Mouse (Mus musculus): ENCODE data around the gene Rpl21. TPM values are rescaled to one million over a fixed set of nuclear protein-coding genes. Genes with fewer than 3 reads are reported as not detected.
A peak's percentile ranks its signal among the peaks of the same experiment; 100 is the strongest.

Rpl21 gene
- total and polyA plus RNA-seq, 2 experiments from 2014 or later: 153 to 265 TPM

DNA sequence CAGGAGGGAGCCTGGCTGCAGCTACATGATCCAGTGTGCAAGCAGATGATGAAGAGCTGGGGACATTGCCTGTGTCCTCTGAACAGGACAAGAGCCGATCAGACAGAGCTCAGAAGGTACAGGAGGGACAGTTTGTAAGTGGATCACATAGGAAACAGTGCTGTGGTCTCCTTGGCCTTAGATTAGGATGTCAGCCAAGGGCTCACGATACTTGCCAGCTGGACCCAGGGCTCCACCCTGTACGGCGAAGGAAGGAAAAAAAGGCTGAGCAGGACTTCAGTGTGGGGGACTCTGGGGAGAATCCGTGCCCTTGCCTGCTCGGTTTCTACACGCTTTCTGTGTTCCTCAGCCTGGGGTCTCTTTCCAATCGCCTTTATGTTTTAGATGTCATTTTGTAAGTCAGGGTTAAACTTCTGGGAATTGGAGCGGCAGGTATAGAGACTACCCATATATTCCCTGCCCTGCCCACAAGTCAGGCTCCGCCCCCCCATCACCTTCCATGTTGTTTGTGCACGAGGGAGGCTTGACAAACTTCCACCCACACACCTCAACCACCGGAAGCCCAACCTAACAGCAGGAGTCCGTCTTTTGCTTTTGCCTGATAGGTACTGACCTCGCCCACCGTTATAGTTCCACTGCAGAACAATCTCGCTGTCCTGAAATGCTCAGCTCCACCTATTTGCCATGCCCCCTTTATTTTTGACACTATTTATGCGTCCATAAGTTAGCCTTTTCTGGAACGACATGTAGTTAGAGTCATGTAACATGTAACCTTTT, 27.7 kb downstream of the Rpl21 start:
- no peak overlapping the region for H3K4me3 ChIP-seq (ENCODE audit: low read depth, low read length)
- ATAC-seq (ENCODE audit: insufficient read depth, low read depth) (no peak), DNase-seq (ENCODE audit: low spot score) (no peak)
- H3K36me3 ChIP-seq (replicated peaks; ENCODE audit: control insufficient read depth, insufficient read depth, low read length): no peaks in the 10 kb centered on the region
- H3K9me3 ChIP-seq (replicated peaks; ENCODE audit: control insufficient read depth, low read length): peaks cover 6% of the 10 kb centered on the region; the same call in 1 of the 2 replicates
- H3K27ac ChIP-seq (ENCODE audit: low read depth): no peak overlapping the region
- no peak overlapping the region for H3K4me2 ChIP-seq (ENCODE audit: low read depth, low read length)
- TF ChIP-seq CTCF (IDR thresholded peaks at IDR 0.05; ENCODE audit: low read depth): no peak
- WGBS: 75% methylated on average over 18 of the region's 18 CpGs
- no peaks in the 10 kb centered on the region for H3K27me3 ChIP-seq (ENCODE audit: control insufficient read depth, insufficient read depth, low read length)
- H3K4me1 ChIP-seq (ENCODE audit: control insufficient read depth, insufficient read depth): no peaks in the 10 kb centered on the region
- H3K9ac ChIP-seq (replicated peaks; ENCODE audit: low read depth, low read length): no peak overlapping the region

DNA sequence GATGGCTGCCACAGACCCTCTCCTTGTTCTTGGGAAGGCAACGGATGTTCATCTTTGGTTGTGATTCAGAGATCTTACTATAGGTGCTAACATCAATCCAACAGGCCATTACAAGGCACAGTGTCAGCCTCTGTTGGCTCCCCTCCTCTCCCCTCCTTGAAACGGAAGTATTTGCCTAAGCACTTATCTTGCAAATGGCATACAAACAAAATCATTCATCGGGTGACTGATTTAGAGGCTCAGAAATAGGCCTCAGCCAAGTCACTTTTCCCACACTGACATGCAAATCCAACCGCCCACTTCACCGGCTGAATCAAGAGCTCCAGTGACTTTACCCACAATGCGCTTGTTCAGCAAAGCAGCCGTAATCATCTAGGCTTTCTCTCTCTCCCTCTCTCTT, 28.9 kb downstream of the Rpl21 start:
- H3K4me1 ChIP-seq (ENCODE audit: control insufficient read depth, insufficient read depth): no peaks in the 10 kb centered on the region; the same call in 1 of the 2 replicates
- no peaks in the 10 kb centered on the region for H3K36me3 ChIP-seq (replicated peaks; ENCODE audit: control insufficient read depth, insufficient read depth, low read length)
- H3K27ac ChIP-seq (ENCODE audit: low read depth): no peak overlapping the region
- WGBS: 40% methylated on average over 7 of the region's 7 CpGs
- H3K4me3 ChIP-seq (ENCODE audit: low read depth, low read length): no peak overlapping the region
- H3K9ac ChIP-seq (replicated peaks; ENCODE audit: low read depth, low read length): no peak overlapping the region
- H3K4me2 ChIP-seq (ENCODE audit: low read depth, low read length): no peak overlapping the region
- ATAC-seq (ENCODE audit: insufficient read depth, low read depth) (no peak), DNase-seq (ENCODE audit: low spot score) (no peak)
- H3K9me3 ChIP-seq (replicated peaks; ENCODE audit: control insufficient read depth, low read length): no peaks in the 10 kb centered on the region
- TF ChIP-seq EP300 (IDR thresholded peaks at IDR 0.05; ENCODE audit: low read depth) (no peak), CTCF (IDR thresholded peaks at IDR 0.05; ENCODE audit: low read depth) (no peak)
- H3K27me3 ChIP-seq (ENCODE audit: control insufficient read depth, insufficient read depth, low read length): no peaks in the 10 kb centered on the region

- ATAC-seq (ENCODE audit: insufficient read depth, low read depth) (no peak), DNase-seq (ENCODE audit: low spot score) (no peak)
- H3K9me3 ChIP-seq (replicated peaks; ENCODE audit: control insufficient read depth, low read length): no peaks in the 10 kb centered on the region
- H3K27me3 ChIP-seq (ENCODE audit: control insufficient read depth, insufficient read depth, low read length): no peaks in the 10 kb centered on the region
- TF ChIP-seq CTCF (IDR thresholded peaks at IDR 0.05; ENCODE audit: low read depth): no peak
- TF ChIP-seq EP300 (IDR thresholded peaks at IDR 0.05; ENCODE audit: low read depth): no peak
- no peak overlapping the region for H3K27ac ChIP-seq (ENCODE audit: low read depth)
- no peak overlapping the region for H3K4me2 ChIP-seq (ENCODE audit: low read depth, low read length)
- H3K9ac ChIP-seq (replicated peaks; ENCODE audit: low read depth, low read length): no peak overlapping the region
- no peaks in the 10 kb centered on the region for H3K36me3 ChIP-seq (replicated peaks; ENCODE audit: control insufficient read depth, insufficient read depth, low read length)
- 62% methylated on average over 4 of the region's 4 CpGs for WGBS
- no peak overlapping the region for H3K4me3 ChIP-seq (ENCODE audit: low read depth, low read length)
- no peaks in the 10 kb centered on the region; the same call in 1 of the 2 replicates for H3K4me1 ChIP-seq (ENCODE audit: control insufficient read depth, insufficient read depth)
Observed at GRCm38 (mm10) chr5:146865511-146865910, 32.8 kb downstream of the Rpl21 start.

- ATAC-seq (ENCODE audit: insufficient read depth, low read depth): no peak
- no peak overlapping the region for H3K4me3 ChIP-seq (ENCODE audit: low read depth, low read length)
- no peaks in the 10 kb centered on the region for H3K27me3 ChIP-seq (ENCODE audit: control insufficient read depth, insufficient read depth, low read length)
- no peaks in the 10 kb centered on the region for H3K9me3 ChIP-seq (replicated peaks; ENCODE audit: control insufficient read depth, low read length)
- no peaks in the 10 kb centered on the region; the same call in 1 of the 2 replicates for H3K4me1 ChIP-seq (ENCODE audit: control insufficient read depth, insufficient read depth)
- H3K27ac ChIP-seq (ENCODE audit: low read depth): no peak overlapping the region
- no peak for DNase-seq (ENCODE audit: low spot score)
- H3K4me2 ChIP-seq (ENCODE audit: low read depth, low read length): no peak overlapping the region
- 89% methylated on average over 2 of the region's 2 CpGs for WGBS
- no peak for TF ChIP-seq CTCF (IDR thresholded peaks at IDR 0.05; ENCODE audit: low read depth)
- no peak overlapping the region for H3K9ac ChIP-seq (replicated peaks; ENCODE audit: low read depth, low read length)
- no peaks in the 10 kb centered on the region for H3K36me3 ChIP-seq (replicated peaks; ENCODE audit: control insufficient read depth, insufficient read depth, low read length)
Observed at GRCm38 (mm10) chr5:146866277-146866676, 33.6 kb downstream of the Rpl21 start.

GRCm38 (mm10) chr5:146867246-146867945, 34.7 kb downstream of the Rpl21 start:
- ATAC-seq (ENCODE audit: insufficient read depth, low read depth) (peak; percentile 71), DNase-seq (ENCODE audit: low spot score) (peak; percentile 19)
- H3K36me3 ChIP-seq (replicated peaks; ENCODE audit: control insufficient read depth, insufficient read depth, low read length): no peaks in the 10 kb centered on the region
- peak overlapping the region; percentile 58 for H3K4me2 ChIP-seq (ENCODE audit: low read depth, low read length)
- H3K4me1 ChIP-seq (ENCODE audit: control insufficient read depth, insufficient read depth): no peaks in the 10 kb centered on the region; the same call in 1 of the 2 replicates
- no peak overlapping the region; the same call in 1 of the 2 replicates for H3K9ac ChIP-seq (replicated peaks; ENCODE audit: low read depth, low read length)
- H3K27ac ChIP-seq (ENCODE audit: low read depth): peak overlapping the region; percentile 52; the same call in 1 of the 2 replicates
- no peaks in the 10 kb centered on the region for H3K27me3 ChIP-seq (ENCODE audit: control insufficient read depth, insufficient read depth, low read length)
- no peak for TF ChIP-seq EP300 (IDR thresholded peaks at IDR 0.05; ENCODE audit: low read depth)
- no peak for TF ChIP-seq CTCF (IDR thresholded peaks at IDR 0.05; ENCODE audit: low read depth)
- 2% methylated on average over 18 of the region's 19 CpGs for WGBS
- H3K9me3 ChIP-seq (replicated peaks; ENCODE audit: control insufficient read depth, low read length): no peaks in the 10 kb centered on the region
- H3K4me3 ChIP-seq (ENCODE audit: low read depth, low read length): peak overlapping the region; percentile 15
